Mouse (Mus musculus): ENCODE results near the gene Foxr2. TPM values are rescaled to one million over a fixed set of nuclear protein-coding genes. Genes with fewer than 3 reads are reported as not detected.

Foxr2 gene
- not detected in 2 replicates for polyA plus RNA-seq (2016; fragmentation: Nextera tagmentation; extraction: Ambion mirVana)

- no peaks in the 10 kb centered on the region for H3K36me3 ChIP-seq
- 13% methylated on average over 3 of the region's 3 CpGs for WGBS
- H3K4me3 ChIP-seq: no peak within 1 kb of the TSS
- no peaks in the 10 kb centered on the region for H3K4me1 ChIP-seq
- H3K9me3 ChIP-seq: no peaks in the 10 kb centered on the region
- H3K27me3 ChIP-seq (ENCODE audit: insufficient read depth, poor library complexity, severe bottlenecking): peaks cover 4% of the 10 kb centered on the region; the same call in 1 of the 2 replicates
- DNase-seq (ENCODE audit: low spot score): no peak
- H3K27ac ChIP-seq: no peak within 1 kb of the TSS
Measured at GRCm38 (mm10) chrX:153118486-153118885, at the start of gene Foxr2. Foxr2 (plus strand) TSS chrX:153118786.

- Histone ChIP-seq H3K27ac (no peak overlapping the region), H3K9me3 (no peaks in the 10 kb centered on the region), H3K4me3 (no peak overlapping the region), H3K27me3 (ENCODE audit: insufficient read depth, poor library complexity, severe bottlenecking) (peaks cover 4% of the 10 kb centered on the region; the same call in 1 of the 2 replicates), H3K36me3 (no peaks in the 10 kb centered on the region), H3K4me1 (no peaks in the 10 kb centered on the region)
- DNase-seq (ENCODE audit: low spot score): no peak
- WGBS: 42% methylated on average over 2 of the region's 2 CpGs
Measured at GRCm38 (mm10) chrX:153119013-153119412, 427 bp downstream of the Foxr2 start.

- Histone ChIP-seq H3K27me3 (ENCODE audit: insufficient read depth, poor library complexity, severe bottlenecking) (peaks cover 11% of the 10 kb centered on the region; the same call in 1 of the 2 replicates), H3K4me1 (no peaks in the 10 kb centered on the region), H3K36me3 (no peaks in the 10 kb centered on the region), H3K27ac (peak within 1 kb of the TSS; percentile 0; the same call in 1 of the 2 replicates), H3K9me3 (no peaks in the 10 kb centered on the region), H3K4me3 (peak within 1 kb of the TSS; percentile 60)
- WGBS: 13% methylated on average over 47 of the region's 47 CpGs
- peak; percentile 87 for DNase-seq (ENCODE audit: low spot score)
Measured at GRCm38 (mm10) chrX:153139734-153140515, 21.3 kb downstream of the Foxr2 start, which contains the start of gene Rragb. Rragb (plus strand) TSS chrX:153139981.

- Histone ChIP-seq H3K4me3 (no peak overlapping the region), H3K4me1 (no peaks in the 10 kb centered on the region), H3K27me3 (ENCODE audit: insufficient read depth, poor library complexity, severe bottlenecking) (peaks cover 11% of the 10 kb centered on the region; the same call in 1 of the 2 replicates), H3K27ac (no peak overlapping the region), H3K9me3 (no peaks in the 10 kb centered on the region), H3K36me3 (no peaks in the 10 kb centered on the region)
- WGBS: 72% methylated on average over 3 of the region's 3 CpGs
- DNase-seq (ENCODE audit: low spot score): no peak
Measured at GRCm38 (mm10) chrX:153142656-153143055, 24.1 kb downstream of the Foxr2 start.

GRCm38 (mm10) chrX:153151766-153152165 lies 33.2 kb downstream of the Foxr2 start:
- Histone ChIP-seq H3K27me3 (ENCODE audit: insufficient read depth, poor library complexity, severe bottlenecking) (no peaks in the 10 kb centered on the region), H3K4me1 (no peaks in the 10 kb centered on the region), H3K4me3 (no peak overlapping the region), H3K36me3 (no peaks in the 10 kb centered on the region), H3K27ac (no peak overlapping the region), H3K9me3 (no peaks in the 10 kb centered on the region)
- DNase-seq (ENCODE audit: low spot score): no peak
- WGBS: 14% methylated on average over 1 of the region's 1 CpGs

GRCm38 (mm10) chrX:153155322-153155721 lies 36.7 kb downstream of the Foxr2 start:
- no peaks in the 10 kb centered on the region for H3K9me3 ChIP-seq
- H3K4me3 ChIP-seq: no peak overlapping the region
- no peak overlapping the region for H3K27ac ChIP-seq
- 37% methylated on average over 3 of the region's 3 CpGs for WGBS
- no peaks in the 10 kb centered on the region for H3K4me1 ChIP-seq
- DNase-seq (ENCODE audit: low spot score): peak; percentile 75
- no peaks in the 10 kb centered on the region for H3K36me3 ChIP-seq
- H3K27me3 ChIP-seq (ENCODE audit: insufficient read depth, poor library complexity, severe bottlenecking): no peaks in the 10 kb centered on the region

GRCm38 (mm10) chrX:153174786-153175185 lies 56.2 kb downstream of the Foxr2 start:
- Histone ChIP-seq H3K9me3 (no peaks in the 10 kb centered on the region), H3K27ac (no peak overlapping the region), H3K4me3 (no peak overlapping the region), H3K36me3 (no peaks in the 10 kb centered on the region), H3K4me1 (no peaks in the 10 kb centered on the region), H3K27me3 (ENCODE audit: insufficient read depth, poor library complexity, severe bottlenecking) (no peaks in the 10 kb centered on the region)
- DNase-seq (ENCODE audit: low spot score): no peak
- WGBS: 5% methylated on average over 1 of the region's 1 CpGs

- no peak for DNase-seq (ENCODE audit: low spot score)
- H3K9me3 ChIP-seq: no peaks in the 10 kb centered on the region
- H3K4me1 ChIP-seq: no peaks in the 10 kb centered on the region
- no peaks in the 10 kb centered on the region for H3K36me3 ChIP-seq
- 65% methylated on average over 2 of the region's 2 CpGs for WGBS
- H3K27ac ChIP-seq: no peak overlapping the region
- no peaks in the 10 kb centered on the region for H3K27me3 ChIP-seq (ENCODE audit: insufficient read depth, poor library complexity, severe bottlenecking)
- H3K4me3 ChIP-seq: no peak overlapping the region
Measured at GRCm38 (mm10) chrX:153182221-153182620, 63.6 kb downstream of the Foxr2 start.

Other genes with a start within 250 kb of the Foxr2 start
- gene Usp51, start 112.3 kb upstream of the Foxr2 start, polyA plus RNA-seq (2016; fragmentation: Nextera tagmentation; extraction: Ambion mirVana): 1.8 TPM in 2 replicates
- gene Mageh1, start 81.2 kb upstream of the Foxr2 start, polyA plus RNA-seq (2016; fragmentation: Nextera tagmentation; extraction: Ambion mirVana): 23.3 and 30.3 TPM in 2 replicates
- gene Rragb, start 21.2 kb downstream of the Foxr2 start, polyA plus RNA-seq (2016; fragmentation: Nextera tagmentation; extraction: Ambion mirVana): 1.7 and 2.3 TPM in 2 replicates
- gene Klf8, start 118.7 kb downstream of the Foxr2 start, polyA plus RNA-seq (2016; fragmentation: Nextera tagmentation; extraction: Ambion mirVana): 1.5 and 2.0 TPM in 2 replicates

Measured in heart, embryonic 10.5 days (tissue).